Mouse (Mus musculus) MEL (cell line): Measurements from ENCODE around the gene Cacna2d4.

Experiments used
- CTCF ChIP-seq, 3 experiments: IDR thresholded peaks in 2 of 3; conservative IDR thresholded peaks in 1 of 3; 2 replicates each; pipeline ENCODE4 v1.5.1; 2011 to 2012; ENCODE audit warnings: low read length in 3 of 3, low read depth in 2 of 3, mild to moderate bottlenecking in 2 of 3, improper control_type of control experiment in 1 of 3, inconsistent platforms in 1 of 3, mixed read lengths in 1 of 3, moderate library complexity in 1 of 3; ENCODE audit not compliant: control insufficient read depth in 1 of 3, insufficient read depth in 1 of 3, poor library complexity in 1 of 3, severe bottlenecking in 1 of 3
- MAX ChIP-seq: IDR thresholded peaks from 2 replicates; pipeline ENCODE4 v1.6.1; 2011; ENCODE audit warnings: low read length, improper control_type of control experiment
- POLR2A ChIP-seq, 2 experiments: IDR thresholded peaks; 2 replicates each; pipeline ENCODE4 v1.6.1; 2011 to 2012; ENCODE audit warnings: low read length in 2 of 2, mild to moderate bottlenecking in 2 of 2, control low read depth in 1 of 2, improper control_type of control experiment in 1 of 2, low read depth in 1 of 2, moderate library complexity in 1 of 2; ENCODE audit not compliant: control insufficient read depth in 1 of 2, insufficient read depth in 1 of 2, poor library complexity in 1 of 2
- RAD21 ChIP-seq: IDR thresholded peaks from 2 replicates; pipeline ENCODE4 v1.6.1; 2011; ENCODE audit warnings: mild to moderate bottlenecking, low read depth, low read length, improper control_type of control experiment
- RCOR1 ChIP-seq: IDR thresholded peaks from 2 replicates; pipeline ENCODE4 v1.6.1; 2012; ENCODE audit warnings: low read depth, mild to moderate bottlenecking, inconsistent platforms, low read length, improper control_type of control experiment
- TAL1 ChIP-seq: IDR thresholded peaks from 2 replicates; pipeline ENCODE4 v1.6.1; 2012; ENCODE audit warnings: mild to moderate bottlenecking, inconsistent platforms, low read length, moderate library complexity, mixed read lengths

DNA sequence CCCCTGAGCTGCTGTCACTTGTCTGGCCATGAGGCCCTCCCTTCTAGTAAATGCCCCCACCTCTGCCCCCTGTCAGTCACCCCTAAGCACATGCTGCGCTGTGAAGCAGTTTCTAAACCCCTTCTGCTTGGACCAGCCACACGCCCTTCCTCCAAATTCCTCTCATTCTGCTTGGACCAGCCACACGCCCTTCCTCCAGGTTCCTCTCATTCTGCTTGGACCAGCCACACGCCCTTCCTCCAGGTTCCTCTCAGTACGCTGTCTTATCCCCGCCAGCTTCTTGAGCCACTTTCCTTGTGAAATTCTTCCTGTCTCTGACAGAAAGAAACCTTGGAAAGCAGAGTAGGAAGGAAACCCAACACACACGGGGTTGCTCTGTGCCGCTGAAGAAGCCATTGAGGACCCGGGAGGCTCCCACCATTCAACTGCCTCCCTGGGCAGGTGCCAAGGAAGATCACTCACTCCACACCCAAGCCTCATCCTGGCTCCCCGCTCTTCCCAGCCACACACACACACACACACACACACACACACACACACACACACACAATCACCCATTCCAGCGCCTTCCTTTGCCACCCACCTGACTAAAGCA is 92.3 kb downstream of the Cacna2d4 start:
- TF ChIP-seq POLR2A (IDR thresholded peaks at IDR 0.05; ENCODE audit: control insufficient read depth in 1 of 2, insufficient read depth in 1 of 2, low read depth in 1 of 2, low read length in 2 of 2, poor library complexity in 1 of 2), result no peak
- no peak for TF ChIP-seq CTCF (IDR thresholded peaks at IDR 0.05 in 2 of 3, conservative IDR thresholded peaks at IDR 0.05 in 1 of 3; ENCODE audit: control insufficient read depth in 1 of 3, insufficient read depth in 1 of 3, low read depth in 2 of 3, low read length in 3 of 3, poor library complexity in 1 of 3, severe bottlenecking in 1 of 3)
- no peak for TF ChIP-seq RAD21
- no peak for TF ChIP-seq TAL1
- no peak for TF ChIP-seq MAX
- no peak for TF ChIP-seq RCOR1
